Mouse (Mus musculus): ENCODE measurements at regions not wholly inside any gene's neighbourhood (a gene's known extent, or its start where the extent isn't known, plus 50 kb on each side); places are given as distances from the start of the nearest gene placed in this dataset.
A peak's percentile ranks its signal among the peaks of the same experiment; 100 is the strongest.

GRCm38 (mm10) chr5:91198620-91199019 is 59.2 kb downstream of the Areg start:
- H3K4me1 ChIP-seq (ENCODE audit: insufficient read depth, low read length) = no peaks in the 10 kb centered on the region
- H3K9me3 ChIP-seq (ENCODE audit: low read length) = no peaks in the 10 kb centered on the region
- H3K4me3 ChIP-seq (ENCODE audit: low read length) = no peak overlapping the region
- H3K36me3 ChIP-seq (ENCODE audit: insufficient read depth, low read length) = no peaks in the 10 kb centered on the region
- ATAC-seq (peak; percentile 58; the same call in 1 of the 2 replicates), DNase-seq (ENCODE audit: low spot score) (peak; percentile 70)
- no peaks in the 10 kb centered on the region for H3K27me3 ChIP-seq (ENCODE audit: insufficient read depth, low read length)
- whole genome bisulfite sequencing = 41% methylated on average over 7 of the region's 7 CpGs
- peak; percentile 70 for TF ChIP-seq CTCF (IDR thresholded peaks at IDR 0.05; ENCODE audit: low read depth)
- no peak overlapping the region for H3K27ac ChIP-seq
- no peak overlapping the region for H3K4me2 ChIP-seq (ENCODE audit: low read depth, low read length)
- H3K9ac ChIP-seq (replicated peaks; ENCODE audit: low read length) = no peak overlapping the region

- H3K27me3 ChIP-seq (ENCODE audit: insufficient read depth, low read length) = no peaks in the 10 kb centered on the region
- H3K9me3 ChIP-seq (ENCODE audit: low read length) = no peaks in the 10 kb centered on the region
- H3K27ac ChIP-seq = no peak overlapping the region
- H3K36me3 ChIP-seq (ENCODE audit: insufficient read depth, low read length) = no peaks in the 10 kb centered on the region
- H3K9ac ChIP-seq (replicated peaks; ENCODE audit: low read length) = no peak overlapping the region
- no peak overlapping the region for H3K4me3 ChIP-seq (ENCODE audit: low read length)
- no peak overlapping the region for H3K4me2 ChIP-seq (ENCODE audit: low read depth, low read length)
- no peaks in the 10 kb centered on the region for H3K4me1 ChIP-seq (ENCODE audit: insufficient read depth, low read length)
- DNase-seq (ENCODE audit: low spot score) = no peak
- no peak for TF ChIP-seq CTCF (IDR thresholded peaks at IDR 0.05; ENCODE audit: low read depth)
- no peak for ATAC-seq
- WGBS = 76% methylated on average over 5 of the region's 5 CpGs
These were observed 61.0 kb downstream of the Areg start for GRCm38 (mm10) chr5:91200448-91200847.

GRCm38 (mm10) chr5:91204225-91205005 is 65.0 kb downstream of the Areg start:
- Histone ChIP-seq H3K4me3 (ENCODE audit: low read length) (no peak overlapping the region), H3K4me1 (ENCODE audit: insufficient read depth, low read length) (no peaks in the 10 kb centered on the region), H3K9me3 (ENCODE audit: low read length) (no peaks in the 10 kb centered on the region), H3K27me3 (ENCODE audit: insufficient read depth, low read length) (no peaks in the 10 kb centered on the region), H3K27ac (no peak overlapping the region), H3K9ac (replicated peaks; ENCODE audit: low read length) (no peak overlapping the region), H3K4me2 (ENCODE audit: low read depth, low read length) (no peak overlapping the region), H3K36me3 (ENCODE audit: insufficient read depth, low read length) (no peaks in the 10 kb centered on the region)
- TF ChIP-seq CTCF (IDR thresholded peaks at IDR 0.05; ENCODE audit: low read depth) = no peak
- no peak for DNase-seq (ENCODE audit: low spot score)
- no peak for ATAC-seq
- WGBS = 88% methylated on average over 13 of the region's 13 CpGs

DNA sequence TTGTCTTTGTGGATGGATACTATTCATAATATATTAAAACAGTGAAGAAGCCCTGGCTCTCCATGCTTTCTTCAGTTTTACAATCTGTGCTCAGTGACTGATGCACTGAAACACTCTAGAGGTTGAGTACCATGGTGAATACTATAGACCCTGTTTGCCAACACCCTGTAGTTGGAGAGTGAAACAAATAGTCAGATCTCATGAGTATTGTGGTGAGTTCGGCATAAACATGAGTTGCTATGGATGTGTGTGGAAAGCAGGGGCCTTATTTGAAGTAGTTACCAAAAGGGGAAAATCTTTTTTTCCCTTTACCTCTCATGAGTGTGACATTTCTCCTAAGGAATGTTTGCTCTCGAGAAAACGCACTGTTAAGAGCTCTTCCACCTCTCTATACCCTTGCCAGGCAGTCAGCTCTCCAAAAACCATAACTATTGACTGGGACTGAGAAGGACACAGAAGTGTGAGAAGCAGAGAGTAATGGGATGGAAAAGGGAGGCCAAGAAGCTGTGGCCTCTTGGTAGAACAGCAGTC is 66.0 kb downstream of the Areg start:
- ATAC-seq (no peak), DNase-seq (ENCODE audit: low spot score) (no peak)
- 90% methylated on average over 3 of the region's 3 CpGs for WGBS
- H3K4me1 ChIP-seq (ENCODE audit: insufficient read depth, low read length) = no peaks in the 10 kb centered on the region
- no peaks in the 10 kb centered on the region for H3K9me3 ChIP-seq (ENCODE audit: low read length)
- H3K27me3 ChIP-seq (ENCODE audit: insufficient read depth, low read length) = no peaks in the 10 kb centered on the region
- no peaks in the 10 kb centered on the region for H3K36me3 ChIP-seq (ENCODE audit: insufficient read depth, low read length)
- H3K9ac ChIP-seq (replicated peaks; ENCODE audit: low read length) = no peak overlapping the region
- no peak overlapping the region for H3K4me2 ChIP-seq (ENCODE audit: low read depth, low read length)
- H3K4me3 ChIP-seq (ENCODE audit: low read length) = no peak overlapping the region
- no peak for TF ChIP-seq CTCF (IDR thresholded peaks at IDR 0.05; ENCODE audit: low read depth)
- no peak overlapping the region for H3K27ac ChIP-seq

DNA sequence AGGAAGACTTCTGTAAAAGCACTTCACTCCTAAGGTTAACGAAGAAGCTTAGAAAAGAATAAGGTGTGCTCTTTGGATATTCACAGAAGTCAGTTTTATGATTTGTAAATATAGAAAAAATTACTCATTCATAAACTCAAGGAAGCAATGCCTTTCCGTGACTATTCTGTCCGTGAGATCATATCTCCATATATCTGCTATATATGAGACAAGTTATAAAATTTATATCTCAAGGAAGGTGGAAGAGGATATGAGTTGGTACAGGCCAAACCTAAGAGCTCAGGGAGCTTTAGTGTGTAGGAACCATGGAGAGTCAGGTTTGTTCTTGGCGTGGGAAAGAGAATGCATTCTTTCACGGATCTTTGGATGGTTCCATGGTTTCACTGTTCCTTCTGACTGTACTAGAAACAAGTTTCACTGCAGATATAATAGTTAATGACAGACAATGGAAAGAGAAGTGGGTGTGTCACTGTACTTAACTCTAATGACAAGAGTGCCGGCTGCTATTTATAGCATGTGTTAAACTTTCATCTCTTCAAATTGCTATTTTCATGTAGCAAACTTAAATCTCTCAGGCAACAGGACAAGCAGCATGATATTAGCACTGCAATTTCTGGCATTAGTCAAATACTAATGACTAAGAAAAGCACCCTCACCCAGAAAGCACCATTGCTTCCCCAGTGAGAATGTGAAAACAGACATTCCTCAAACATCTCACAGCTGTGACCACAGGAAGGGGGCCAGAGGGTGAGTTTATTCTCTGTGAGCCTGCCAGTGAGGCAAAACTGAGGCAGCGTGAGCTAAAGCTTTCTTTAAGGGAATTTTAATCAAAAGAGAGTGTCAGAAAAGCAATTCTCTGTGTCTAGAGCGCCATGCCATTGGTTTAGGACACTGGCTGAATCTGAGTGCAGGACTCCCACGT is 67.4 kb downstream of the Areg start:
- Histone ChIP-seq H3K4me2 (ENCODE audit: low read depth, low read length) (no peak overlapping the region), H3K4me1 (ENCODE audit: insufficient read depth, low read length) (no peaks in the 10 kb centered on the region), H3K27me3 (ENCODE audit: insufficient read depth, low read length) (no peaks in the 10 kb centered on the region), H3K9me3 (ENCODE audit: low read length) (no peaks in the 10 kb centered on the region), H3K4me3 (ENCODE audit: low read length) (no peak overlapping the region), H3K9ac (replicated peaks; ENCODE audit: low read length) (no peak overlapping the region), H3K27ac (no peak overlapping the region), H3K36me3 (ENCODE audit: insufficient read depth, low read length) (no peaks in the 10 kb centered on the region)
- no peak for TF ChIP-seq CTCF (IDR thresholded peaks at IDR 0.05; ENCODE audit: low read depth)
- no peak for ATAC-seq
- DNase-seq (ENCODE audit: low spot score) = no peak
- WGBS = 82% methylated on average over 9 of the region's 9 CpGs

DNA sequence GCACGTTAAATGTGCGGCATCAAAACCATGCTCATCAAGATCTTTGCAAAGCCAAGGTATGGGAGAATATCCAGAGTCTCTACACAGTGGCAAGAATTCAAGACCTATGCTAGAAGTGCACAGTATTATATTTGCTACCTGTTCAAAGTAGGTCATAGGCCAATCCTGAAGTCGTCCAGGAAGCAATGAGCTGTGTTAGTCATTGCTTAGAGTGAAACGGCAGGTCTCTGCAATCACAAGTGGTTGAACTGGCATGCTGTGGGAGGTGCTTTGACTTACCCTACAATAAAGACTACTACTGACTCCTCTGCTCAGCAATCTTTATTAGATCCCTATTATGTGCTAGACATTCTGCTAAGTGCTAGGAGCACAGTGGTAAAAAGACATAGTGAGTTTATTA is 80.8 kb downstream of the Areg start:
- no peak overlapping the region for H3K9ac ChIP-seq (replicated peaks; ENCODE audit: low read length)
- WGBS = 92% methylated on average over 4 of the region's 4 CpGs
- H3K36me3 ChIP-seq (ENCODE audit: insufficient read depth, low read length) = no peaks in the 10 kb centered on the region
- H3K27ac ChIP-seq = no peak overlapping the region
- H3K4me1 ChIP-seq (ENCODE audit: insufficient read depth, low read length) = no peaks in the 10 kb centered on the region
- no peak for DNase-seq (ENCODE audit: low spot score)
- TF ChIP-seq CTCF (IDR thresholded peaks at IDR 0.05; ENCODE audit: low read depth) = no peak
- no peaks in the 10 kb centered on the region for H3K9me3 ChIP-seq (ENCODE audit: low read length)
- no peak overlapping the region for H3K4me2 ChIP-seq (ENCODE audit: low read depth, low read length)
- ATAC-seq = no peak
- no peaks in the 10 kb centered on the region for H3K27me3 ChIP-seq (ENCODE audit: insufficient read depth, low read length)
- no peak overlapping the region for H3K4me3 ChIP-seq (ENCODE audit: low read length)
